Mouse (Mus musculus) cerebellum, adult 8-10 months (tissue): Measurements from ENCODE around the gene Smok3b.

Source experiments
- DNase-seq: peaks from one replicate; pipeline ENCODE4 v3.0.0; 2022

Gene Smok3b

GRCm38 (mm10) chr5:138086842-138087241, 65.6 kb downstream of the Smok3b start:
- DNase-seq, result no peak

DNA sequence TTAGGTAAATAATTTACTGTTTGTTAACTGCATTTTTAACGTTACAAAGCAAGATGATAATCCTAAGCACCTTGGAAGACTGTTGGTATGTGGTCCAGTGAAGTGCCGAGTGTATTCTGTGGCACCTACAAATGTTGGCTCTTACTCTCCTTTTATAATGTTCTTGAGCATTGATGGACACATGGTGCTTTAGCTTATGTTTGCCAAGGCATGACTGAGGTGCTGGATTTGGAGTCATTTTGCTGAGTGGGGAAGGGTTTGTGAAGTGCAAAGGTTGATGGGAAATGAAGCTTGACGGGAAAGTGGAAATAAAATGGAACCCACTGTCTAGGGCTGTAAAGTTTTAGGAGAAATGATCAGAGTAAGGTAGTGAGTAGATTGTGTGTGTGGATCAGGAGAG, 67.1 kb downstream of the Smok3b start:
- no peak for DNase-seq

GRCm38 (mm10) chr5:138089108-138089551, 67.9 kb downstream of the Smok3b start:
- no peak for DNase-seq

DNA sequence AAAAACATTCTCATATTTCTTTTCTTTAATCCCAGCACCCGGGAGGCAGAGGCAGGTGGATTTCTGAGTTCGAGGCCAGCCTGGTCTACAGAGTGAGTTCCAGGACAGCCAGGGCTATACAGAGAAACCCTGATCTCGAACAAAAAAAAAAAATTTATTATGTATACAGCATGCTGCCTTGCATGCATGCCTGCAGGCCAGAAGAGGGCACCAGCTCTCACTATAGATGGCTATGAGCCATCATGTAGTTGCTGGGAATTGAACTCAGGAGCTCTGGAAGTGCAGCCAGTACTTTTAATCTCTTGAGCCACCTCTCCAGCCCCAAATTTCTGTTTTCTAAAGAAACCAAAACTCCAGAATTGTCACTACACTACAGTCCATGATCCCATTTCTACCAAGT, 69.0 kb downstream of the Smok3b start:
- DNase-seq, result no peak

DNA sequence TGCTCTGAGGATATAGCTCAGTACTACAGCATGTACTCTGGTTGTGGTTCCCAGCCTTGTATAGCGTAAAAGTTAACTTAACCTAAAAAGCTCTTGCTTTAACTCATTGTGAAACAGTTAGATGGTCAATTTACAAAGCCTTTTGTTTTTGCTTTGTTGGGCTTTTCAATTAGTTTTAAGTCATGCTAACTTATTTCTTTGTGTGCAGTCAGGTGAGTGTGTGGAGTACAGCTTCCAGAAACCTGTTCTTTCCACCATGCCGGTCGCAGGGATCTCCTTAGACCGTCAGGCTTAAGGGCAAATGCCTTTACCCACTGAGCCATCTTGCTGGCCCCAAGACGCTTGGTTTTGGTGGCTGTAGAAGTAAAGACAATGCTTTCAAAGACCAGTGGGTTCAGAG, 69.5 kb downstream of the Smok3b start:
- DNase-seq, result no peak

DNA sequence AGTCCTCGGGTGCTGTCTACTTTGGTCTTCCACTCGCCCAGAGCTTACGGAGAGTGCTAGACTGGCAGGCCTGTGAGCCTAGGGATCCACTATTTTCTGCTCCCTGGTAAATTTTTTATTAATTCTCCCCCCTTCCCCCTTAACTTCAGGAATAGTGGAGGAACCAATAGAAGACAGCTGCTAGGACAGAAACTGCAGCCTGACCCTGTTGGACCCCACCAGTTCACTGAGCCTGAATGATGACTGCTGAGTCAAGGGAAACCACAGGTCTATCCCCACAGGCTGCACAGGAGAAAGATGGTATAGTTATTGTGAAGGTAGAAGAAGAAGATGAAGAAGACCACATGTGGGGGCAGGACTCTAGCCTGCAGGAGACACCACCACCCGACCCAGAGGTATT, 71.5 kb downstream of the Smok3b start:
- DNase-seq, result no peak

DNA sequence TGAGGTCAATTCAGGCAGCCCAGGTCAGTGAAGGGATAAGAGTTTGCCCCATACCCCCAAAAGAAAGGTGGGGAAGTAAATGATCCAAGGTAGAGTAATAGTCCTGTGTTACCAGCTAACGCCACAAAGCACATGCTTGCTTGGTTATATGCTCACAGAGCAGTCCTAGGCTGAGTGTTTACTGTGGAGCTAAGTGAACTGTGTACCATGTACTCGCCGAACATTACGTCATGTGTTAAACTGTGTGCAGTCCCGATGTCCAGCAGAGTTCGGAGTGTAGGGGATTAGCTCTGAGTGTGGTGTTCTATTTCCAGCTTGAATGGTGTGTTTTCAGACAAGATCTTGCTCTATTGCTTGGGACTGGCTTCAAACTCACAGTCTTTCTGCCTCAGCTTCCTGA, 73.2 kb downstream of the Smok3b start:
- DNase-seq, result no peak
